Mouse (Mus musculus): ENCODE measurements around the gene Fzd4.

DNA sequence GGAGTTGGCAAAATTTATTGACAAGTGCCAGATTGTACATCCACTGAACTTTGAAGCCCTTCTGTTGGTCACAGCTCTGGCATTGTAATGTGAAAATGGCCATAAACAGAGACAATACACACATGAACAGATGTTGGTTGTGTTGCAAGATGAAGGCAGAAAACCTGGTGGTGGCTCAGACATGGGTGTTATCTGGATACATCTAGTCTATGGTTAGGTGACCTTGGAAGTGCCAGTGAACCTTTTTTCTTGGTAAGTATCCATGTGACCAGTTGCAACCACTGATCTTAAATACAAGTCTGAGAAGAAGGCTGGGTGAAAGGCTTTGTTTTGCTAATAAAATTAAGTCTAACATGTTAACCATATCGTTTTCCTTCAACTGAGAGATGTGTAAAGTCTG, 34.1 kb upstream of the Fzd4 start:
- TF ChIP-seq CTCF (conservative IDR thresholded peaks at IDR 0.05 in 1 of 2, IDR thresholded peaks at IDR 0.05 in 1 of 2; ENCODE audit: low read depth in 2 of 2, low read length in 2 of 2) = no peak
- TF ChIP-seq EP300 (IDR thresholded peaks at IDR 0.05; ENCODE audit: low read length) = no peak
- TF ChIP-seq MAZ (IDR thresholded peaks at IDR 0.05; ENCODE audit: low read depth, low read length) = no peak
- no peak for TF ChIP-seq TCF12 (IDR thresholded peaks at IDR 0.05; ENCODE audit: low read depth, low read length)

All from CH12.LX (cell line).